Mouse (Mus musculus) splenic B cell, adult 2 months (primary cell): ENCODE data around the gene Htr5a.
A peak's percentile ranks its signal among the peaks of the same experiment; 100 is the strongest.

ENCODE experiments used
- DNase-seq: peaks from one replicate; pipeline ENCODE4 v3.0.0-alpha.2; 2011; ENCODE audit warnings: low read depth, low spot score
- H3K27me3 ChIP-seq: 2 replicates; pipeline ENCODE4 v1.6.1; 2012; ENCODE audit warnings: mild to moderate bottlenecking, low read length, moderate library complexity, mixed read lengths; ENCODE audit not compliant: control insufficient read depth, poor library complexity, insufficient read depth, severe bottlenecking
- H3K36me3 ChIP-seq: 2 replicates; pipeline ENCODE4 v1.6.1; 2012; ENCODE audit warnings: mild to moderate bottlenecking, low read length, moderate library complexity, mixed read lengths; ENCODE audit not compliant: control insufficient read depth, poor library complexity, insufficient read depth, severe bottlenecking

Htr5a gene

GRCm38 (mm10) chr5:27841701-27842295 lies at the start of gene Htr5a:
Gene Htr5a, plus strand, starts transcription at chr5:27842149.
- Histone ChIP-seq H3K27me3 (no peaks in the 10 kb centered on the region), H3K36me3 (no peaks in the 10 kb centered on the region)
- DNase-seq: no peak

DNA sequence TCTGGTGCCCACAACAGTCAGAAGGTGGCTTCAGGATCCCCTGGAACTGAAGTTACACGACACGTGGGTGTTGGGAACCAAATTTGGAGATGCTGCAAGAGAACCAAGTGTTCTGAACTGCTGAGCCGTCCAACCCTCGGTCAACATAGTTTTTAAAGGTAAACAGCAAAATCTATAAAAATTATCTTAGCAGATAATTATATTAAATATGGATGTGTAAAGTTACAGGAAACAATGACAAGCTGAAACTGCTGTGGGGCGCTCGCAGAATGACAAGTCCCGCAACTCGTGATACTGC lies 49.8 kb upstream of the Htr5a start:
- H3K36me3 ChIP-seq: no peaks in the 10 kb centered on the region
- DNase-seq: no peak

GRCm38 (mm10) chr5:27792531-27793205 lies 49.3 kb upstream of the Htr5a start:
- H3K27me3 ChIP-seq: no peaks in the 10 kb centered on the region
- DNase-seq: peak; percentile 5
- no peaks in the 10 kb centered on the region for H3K36me3 ChIP-seq

More for the DNA sequence above, 49.8 kb upstream of the Htr5a start:
- H3K27me3 ChIP-seq: no peaks in the 10 kb centered on the region

GRCm38 (mm10) chr5:27793923-27794322 lies 48.0 kb upstream of the Htr5a start:
- Histone ChIP-seq H3K36me3 (no peaks in the 10 kb centered on the region), H3K27me3 (no peaks in the 10 kb centered on the region)
- DNase-seq: peak; percentile 91

- H3K36me3 ChIP-seq: no peaks in the 10 kb centered on the region
- DNase-seq: no peak
- H3K27me3 ChIP-seq: no peaks in the 10 kb centered on the region
Observed at GRCm38 (mm10) chr5:27814282-27814681, 27.7 kb upstream of the Htr5a start.

DNA sequence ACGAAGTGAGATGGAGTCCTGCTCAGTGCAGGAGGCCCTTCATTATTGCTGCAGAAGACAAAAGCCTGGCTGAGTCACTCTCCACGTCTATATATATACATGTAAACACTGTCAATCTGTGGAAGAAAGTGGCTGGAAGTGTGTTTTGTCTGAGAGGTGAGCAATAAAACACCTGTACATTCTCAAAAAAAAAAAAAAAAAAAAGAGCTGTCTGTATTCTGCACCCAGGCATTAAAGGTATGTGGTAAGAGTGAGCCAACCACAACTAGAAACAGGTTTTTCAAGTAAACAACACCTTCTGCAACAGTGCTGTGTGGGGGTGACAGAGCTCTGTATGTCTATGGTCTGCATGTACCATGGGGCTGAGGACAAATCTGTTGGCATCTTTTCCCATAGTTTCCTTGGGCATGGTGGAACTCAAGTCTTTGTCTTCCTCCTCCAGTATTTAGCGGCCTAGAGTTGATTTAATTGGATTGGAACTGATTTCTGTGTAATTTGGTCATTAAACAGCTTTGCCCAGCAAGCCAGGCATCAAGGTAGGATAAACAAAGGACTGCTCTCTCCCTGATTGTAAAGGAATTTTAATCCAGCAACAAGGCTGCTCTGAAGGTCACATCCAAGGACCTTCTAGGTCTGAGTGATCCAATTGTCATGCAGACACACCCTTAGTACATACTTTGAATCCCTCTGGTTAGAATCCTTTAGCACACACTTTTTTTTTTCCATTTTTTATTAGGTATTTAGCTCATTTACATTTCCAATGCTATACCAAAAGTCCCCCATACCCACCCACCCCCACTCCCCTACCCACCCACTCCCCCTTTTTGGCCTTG lies 22.9 kb upstream of the Htr5a start:
- DNase-seq: no peak
- H3K36me3 ChIP-seq: no peaks in the 10 kb centered on the region
- no peaks in the 10 kb centered on the region for H3K27me3 ChIP-seq

- DNase-seq: no peak
- Histone ChIP-seq H3K36me3 (no peaks in the 10 kb centered on the region), H3K27me3 (no peaks in the 10 kb centered on the region)
Observed at GRCm38 (mm10) chr5:27821161-27821560, 20.8 kb upstream of the Htr5a start.

- Histone ChIP-seq H3K36me3 (no peaks in the 10 kb centered on the region), H3K27me3 (no peaks in the 10 kb centered on the region)
- no peak for DNase-seq
Observed at GRCm38 (mm10) chr5:27827971-27828370, 14.0 kb upstream of the Htr5a start.

GRCm38 (mm10) chr5:27835096-27835495 lies 6.9 kb upstream of the Htr5a start:
- no peak for DNase-seq
- Histone ChIP-seq H3K36me3 (no peaks in the 10 kb centered on the region), H3K27me3 (no peaks in the 10 kb centered on the region)

DNA sequence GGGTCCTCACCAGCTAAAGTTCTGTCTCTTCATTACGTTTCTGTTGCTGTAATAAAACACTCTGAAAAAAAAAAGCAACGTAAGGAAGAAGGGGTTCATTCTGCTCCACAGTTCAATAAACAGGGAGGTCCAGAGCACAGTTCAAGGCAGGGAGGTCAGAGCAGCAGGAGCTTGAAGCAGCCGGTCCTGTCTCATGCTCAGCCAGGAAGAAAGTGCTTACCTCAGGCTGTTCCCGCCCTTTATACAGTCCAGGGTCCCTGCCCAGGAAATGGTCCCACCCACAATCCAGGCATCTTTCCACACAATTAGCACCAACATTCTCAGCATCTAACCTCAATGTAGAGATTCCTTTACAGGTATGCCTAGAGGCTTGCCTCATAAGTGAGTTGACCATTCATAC lies 3.9 kb upstream of the Htr5a start:
- DNase-seq: no peak
- no peaks in the 10 kb centered on the region for H3K27me3 ChIP-seq
- no peaks in the 10 kb centered on the region for H3K36me3 ChIP-seq

DNA sequence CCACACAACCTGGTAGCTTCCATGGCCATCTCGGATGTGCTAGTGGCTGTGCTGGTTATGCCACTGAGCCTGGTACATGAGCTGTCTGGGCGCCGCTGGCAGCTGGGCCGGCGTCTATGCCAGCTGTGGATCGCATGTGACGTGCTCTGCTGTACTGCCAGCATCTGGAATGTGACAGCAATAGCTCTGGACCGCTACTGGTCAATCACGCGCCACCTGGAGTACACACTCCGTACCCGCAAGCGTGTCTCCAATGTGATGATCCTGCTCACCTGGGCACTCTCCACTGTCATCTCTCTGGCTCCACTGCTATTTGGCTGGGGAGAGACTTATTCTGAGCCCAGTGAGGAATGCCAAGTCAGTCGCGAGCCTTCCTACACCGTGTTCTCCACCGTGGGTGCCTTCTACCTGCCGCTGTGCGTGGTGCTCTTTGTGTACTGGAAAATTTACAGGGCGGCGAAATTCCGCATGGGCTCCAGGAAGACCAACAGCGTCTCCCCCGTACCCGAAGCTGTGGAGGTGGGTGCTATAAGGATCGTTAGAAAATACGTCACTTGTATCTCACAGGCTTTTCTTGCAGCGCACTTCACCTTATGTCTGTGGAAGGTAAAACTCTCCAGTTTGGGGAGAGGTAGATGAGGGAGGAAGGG lies 847 bp downstream of the Htr5a start:
- Histone ChIP-seq H3K36me3 (no peaks in the 10 kb centered on the region), H3K27me3 (no peaks in the 10 kb centered on the region)

DNA sequence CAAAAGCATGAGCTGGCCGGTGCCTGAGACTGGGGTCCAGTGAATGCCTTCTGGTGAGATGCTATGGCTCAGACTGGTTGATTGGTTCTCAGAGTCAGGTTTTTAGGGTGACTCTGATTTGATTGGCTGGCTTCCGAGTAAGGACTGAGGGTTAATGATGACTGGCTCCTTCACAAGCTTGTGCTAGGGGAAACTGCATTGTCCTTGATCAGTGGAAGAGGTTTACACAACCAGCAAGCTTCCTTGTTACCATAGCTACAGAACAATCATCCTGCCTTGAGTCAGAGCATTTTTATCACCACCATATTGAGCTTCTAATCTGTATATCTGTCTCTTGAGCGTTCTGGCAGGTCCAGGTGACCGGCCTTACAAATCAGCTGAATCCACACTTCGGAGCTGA lies 5.0 kb downstream of the Htr5a start:
- Histone ChIP-seq H3K36me3 (no peaks in the 10 kb centered on the region), H3K27me3 (no peaks in the 10 kb centered on the region)
- no peak for DNase-seq

More for the DNA sequence above, 847 bp downstream of the Htr5a start:
- DNase-seq: no peak

DNA sequence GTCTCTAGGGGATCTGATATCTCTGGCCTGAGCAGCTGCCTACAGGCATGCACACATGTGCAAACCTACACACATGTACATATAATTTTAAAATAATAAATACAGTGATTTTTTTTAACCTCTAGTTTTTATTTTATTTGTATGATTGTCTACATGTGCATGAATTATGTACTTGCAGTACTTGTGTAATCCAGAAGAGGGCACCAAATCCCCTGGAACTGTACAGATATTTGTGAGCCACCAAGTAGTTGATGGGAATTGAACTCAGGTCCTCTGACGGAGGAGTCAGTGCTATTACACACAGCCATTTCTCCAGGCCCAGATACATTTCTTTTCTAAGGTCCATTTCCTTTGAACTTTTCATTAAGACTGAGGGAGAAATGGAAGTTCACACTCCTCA lies 12.3 kb downstream of the Htr5a start:
- DNase-seq: peak; percentile 49

DNA sequence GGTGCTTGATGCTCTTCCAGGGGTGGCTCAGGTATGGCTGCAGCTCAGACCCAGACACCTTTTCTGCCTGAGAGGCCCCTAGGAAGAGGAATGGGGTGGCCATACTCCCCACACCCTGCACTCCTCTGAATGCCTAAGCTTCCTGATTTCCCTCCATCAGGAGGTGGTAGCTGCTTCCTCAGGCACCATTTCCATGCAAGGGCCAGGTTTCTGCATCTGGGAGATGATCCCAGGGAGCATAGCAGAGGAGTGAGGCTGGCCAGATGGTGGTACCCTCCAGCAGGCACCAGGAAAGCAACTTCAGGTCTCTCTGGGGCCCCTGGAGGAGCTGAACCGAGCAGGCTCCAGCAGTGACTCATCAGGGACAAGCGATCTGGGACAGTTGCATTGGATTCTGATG lies 13.8 kb downstream of the Htr5a start:
- Histone ChIP-seq H3K27me3 (no peaks in the 10 kb centered on the region), H3K36me3 (no peaks in the 10 kb centered on the region)
- no peak for DNase-seq

More for the DNA sequence above, 12.3 kb downstream of the Htr5a start:
- Histone ChIP-seq H3K36me3 (no peaks in the 10 kb centered on the region), H3K27me3 (no peaks in the 10 kb centered on the region)
